Mouse (Mus musculus) testis, adult 10 weeks (tissue): ENCODE data around the gene Hps5. TPM values are rescaled to one million over a fixed set of nuclear protein-coding genes. Genes with fewer than 3 reads are reported as not detected.

Source experiments
- polyA plus RNA-seq: library from polyadenylated mRNA; stranded (reverse); fragments of 350-450 nt; fragmentation: Illumina TruSeq; extraction: RNeasy Lipid Tissue Mini Kit (QIAGEN cat#74804); gene quantifications from one replicate; pipeline ENCODE4 v1.2.3, GENCODE M21; 2014; ENCODE audit warnings: low read depth, low replicate concordance

Gene Hps5
- 23.2 TPM for polyA plus RNA-seq

GRCm38 (mm10) chr7:46795287-46796205 is at the start of gene Hps5, which contains the start of gene Gtf2h1:
Hps5 (minus strand) TSS chr7:46796064.
Gtf2h1 (plus strand) TSS chr7:46796103.

GRCm38 (mm10) chr7:46840787-46841525 is 45.1 kb upstream of the Hps5 start, which contains the start of gene Ldha:
Ldha (plus strand) TSS chr7:46841475.

GRCm38 (mm10) chr7:46751490-46751889 is 44.4 kb downstream of the Hps5 start, which contains the start of gene Saa2:
Saa2 (plus strand) TSS chr7:46751790.

GRCm38 (mm10) chr7:46742880-46743279 is 53.0 kb downstream of the Hps5 start, which contains the start of gene Saa1:
Saa1 (minus strand) TSS chr7:46742980.

GRCm38 (mm10) chr7:46732458-46732857 is 63.4 kb downstream of the Hps5 start, which contains the start of gene Saa4:
Saa4 (minus strand) TSS chr7:46732603.

GRCm38 (mm10) chr7:46715600-46715999 is 80.3 kb downstream of the Hps5 start, which contains the start of gene Saa3:
Saa3 (minus strand) TSS chr7:46715700.

Other genes with a start within 250 kb of the Hps5 start
- gene Sergef, start 156.3 kb downstream of the Hps5 start, polyA plus RNA-seq: 0.38 TPM
- 0.18 TPM for gene Tph1, start 123.5 kb downstream of the Hps5 start, polyA plus RNA-seq
- 7.2 TPM for gene Saal1, start 85.4 kb downstream of the Hps5 start, polyA plus RNA-seq
- gene Saa3, start 80.4 kb downstream of the Hps5 start, polyA plus RNA-seq: not detected
- gene Saa4, start 63.5 kb downstream of the Hps5 start, polyA plus RNA-seq: 0.25 TPM
- 1.3 TPM for gene Saa1, start 53.1 kb downstream of the Hps5 start, polyA plus RNA-seq
- not detected for gene Saa2, start 44.3 kb downstream of the Hps5 start, polyA plus RNA-seq
- 238 TPM for gene Gtf2h1, start within 50 bp of the Hps5 start, polyA plus RNA-seq
- 370 TPM for gene Ldha, start 45.4 kb upstream of the Hps5 start, polyA plus RNA-seq
- gene Ldhc, start 65.1 kb upstream of the Hps5 start, polyA plus RNA-seq: 3,731 TPM
- gene Tsg101, start 123.9 kb upstream of the Hps5 start, polyA plus RNA-seq: 180 TPM
- 15.7 TPM for gene Uevld, start 162.5 kb upstream of the Hps5 start, polyA plus RNA-seq
- gene Gm9999, start 187.5 kb upstream of the Hps5 start, polyA plus RNA-seq: 361 TPM
- 14.4 TPM for gene Spty2d1, start 212.3 kb upstream of the Hps5 start, polyA plus RNA-seq